In genomic region chr4:41086947-41087346, GRCm38 (mm10) we compare ENCODE assay signal across 21 mouse cellular contexts. TPM values are rescaled to one million over a fixed set of nuclear protein-coding genes. Genes with fewer than 3 reads are reported as not detected.
DNase-seq lines count a peak whose midpoint lies in the region; ATAC-seq and TF ChIP-seq lines count a peak whose summit lies in the region.
"Had no signal": no experiment of that assay in that cellular context is flagged by ENCODE, and none has a peak within 500 bp of the region (broad histone marks: within the 10 kb centered on the region; RNA-seq: fewer than 3 reads in every experiment).

No protein-coding gene starts in this region.

- H3K4me3 ChIP-seq in kidney, postnatal 0 days (replicated peaks; ENCODE audit: low read depth, low read length), result no peak overlapping the region
- H3K4me3 ChIP-seq in intestine, embryonic 16.5 days (ENCODE audit: low read length), result no peak overlapping the region
- H3K4me3 ChIP-seq: embryonic facial prominence, embryonic 15.5 days; forebrain, embryonic 15.5 days; hindbrain, embryonic 15.5 days; kidney, embryonic 15.5 days; limb, embryonic 15.5 days had no signal

- no peaks in the 10 kb centered on the region for H3K36me3 ChIP-seq in kidney, postnatal 0 days (ENCODE audit: insufficient read depth, low read length)
- no peaks in the 10 kb centered on the region for H3K36me3 ChIP-seq in intestine, embryonic 16.5 days (ENCODE audit: control insufficient read depth, insufficient read depth, low read length)
- H3K36me3 ChIP-seq: embryonic facial prominence, embryonic 15.5 days; forebrain, embryonic 15.5 days; hindbrain, embryonic 15.5 days; kidney, embryonic 15.5 days; limb, embryonic 15.5 days had no signal

- H3K4me2 ChIP-seq in kidney, postnatal 0 days (ENCODE audit: low read length), result no peak overlapping the region
- no peak overlapping the region for H3K4me2 ChIP-seq in intestine, embryonic 16.5 days (ENCODE audit: low read depth, low read length)
- H3K4me2 ChIP-seq: embryonic facial prominence, embryonic 15.5 days; forebrain, embryonic 15.5 days; hindbrain, embryonic 15.5 days; kidney, embryonic 15.5 days; limb, embryonic 15.5 days had no signal

- ATAC-seq in kidney, postnatal 0 days (replicated peaks; ENCODE audit: low FRiP score, low read depth), result no peak
- ATAC-seq in intestine, embryonic 16.5 days, result peak; percentile 48; the same call in 1 of the 2 replicates
- peak; percentile 10; the same call in 1 of the 2 replicates for ATAC-seq in megakaryocyte progenitor cell, adult 5-6 weeks (replicated peaks; ENCODE audit: poor library complexity)
- ATAC-seq: activated CD4-positive, CD25-positive, alpha-beta regulatory T cell, adult 4 months; forebrain, embryonic 15.5 days; midbrain, embryonic 16.5 days had no signal

- H3K4me1 ChIP-seq in kidney, postnatal 0 days (replicated peaks; ENCODE audit: insufficient read depth, low read length), result peaks cover 4% of the 10 kb centered on the region; the same call in 1 of the 2 replicates
- H3K4me1 ChIP-seq in intestine, embryonic 16.5 days (ENCODE audit: control insufficient read depth, insufficient read depth, low read length), result no peaks in the 10 kb centered on the region
- H3K4me1 ChIP-seq: forebrain, embryonic 15.5 days; hindbrain, embryonic 15.5 days had no signal

- 61% methylated on average over 9 of the region's 9 CpGs for WGBS in kidney, postnatal 0 days
- WGBS in intestine, embryonic 16.5 days, result 76% methylated on average over 9 of the region's 9 CpGs

- no peak for DNase-seq in kidney, postnatal 0 days (ENCODE audit: low spot score)
- DNase-seq in kidney, postnatal 14 days, result no peak
- DNase-seq in ZHBTc4 (ENCODE audit: low read depth, low spot score), result peak; percentile 73
- DNase-seq in spleen, adult 12 weeks (ENCODE audit: low spot score), result no peak
- no peak for DNase-seq in adrenal gland, adult (ENCODE audit: inconsistent age in 2 of 2, low spot score in 1 of 2)
- DNase-seq: cerebellum, adult 11-12 months; layer of hippocampus, adult 9-11 months had no signal

- H3K9me3 ChIP-seq in kidney, postnatal 0 days (replicated peaks; ENCODE audit: low read length), result no peaks in the 10 kb centered on the region
- H3K9me3 ChIP-seq in intestine, embryonic 16.5 days (ENCODE audit: control insufficient read depth, low read length), result no peaks in the 10 kb centered on the region
- H3K9me3 ChIP-seq: embryonic facial prominence, embryonic 15.5 days; forebrain, embryonic 15.5 days; hindbrain, embryonic 15.5 days; kidney, embryonic 15.5 days; limb, embryonic 15.5 days had no signal

- TF ChIP-seq CTCF in kidney, postnatal 0 days (IDR thresholded peaks at IDR 0.05; ENCODE audit: low read depth), result no peak

- H3K9ac ChIP-seq in kidney, postnatal 0 days (ENCODE audit: low read depth, low read length), result no peak overlapping the region
- no peak overlapping the region for H3K9ac ChIP-seq in intestine, embryonic 16.5 days (ENCODE audit: low read depth, low read length)
- H3K9ac ChIP-seq: embryonic facial prominence, embryonic 15.5 days; forebrain, embryonic 15.5 days; hindbrain, embryonic 15.5 days; kidney, embryonic 15.5 days; limb, embryonic 15.5 days had no signal

- H3K27ac ChIP-seq in kidney, postnatal 0 days, result peak overlapping the region; percentile 47; the same call in 1 of the 2 replicates
- H3K27ac ChIP-seq in intestine, embryonic 16.5 days (ENCODE audit: low read length), result no peak overlapping the region
- H3K27ac ChIP-seq: forebrain, embryonic 15.5 days; hindbrain, embryonic 15.5 days; kidney, embryonic 15.5 days; limb, embryonic 15.5 days; macrophage had no signal

- H3K27me3 ChIP-seq in kidney, postnatal 0 days (ENCODE audit: insufficient read depth, low read length), result no peaks in the 10 kb centered on the region
- no peaks in the 10 kb centered on the region for H3K27me3 ChIP-seq in intestine, embryonic 16.5 days (replicated peaks; ENCODE audit: control insufficient read depth, insufficient read depth, low read length)
- H3K27me3 ChIP-seq: embryonic facial prominence, embryonic 15.5 days; forebrain, embryonic 15.5 days; hindbrain, embryonic 15.5 days; kidney, embryonic 15.5 days; limb, embryonic 15.5 days had no signal

RNA-seq across cellular contexts. Expression of gene Aqp3, which starts 11.0 kb away (rescaled TPM):
- polyA plus RNA-seq in kidney, postnatal 0 days (2015; fragmentation: Nextera tagmentation; extraction: Ambion mirVana), result 87.4 and 102 TPM in 2 replicates
- 4.4 and 4.5 TPM in 2 replicates for polyA plus RNA-seq in intestine, embryonic 16.5 days (2015; fragmentation: Nextera tagmentation; extraction: Ambion mirVana)
- not detected in 2 replicates for total RNA-seq in megakaryocyte progenitor cell, adult 5-6 weeks (2015)
- not detected in 2 replicates for total RNA-seq in megakaryocyte progenitor cell, adult 5-6 weeks (2017)
- total RNA-seq: gastrocnemius, adult 18-20 months; granulocyte monocyte progenitor cell, adult 5-6 weeks; left cerebral cortex, postnatal 14 days had no signal
- polyA plus RNA-seq: macrophage had no signal

RNA-seq across cellular contexts. Expression of gene Nol6, which starts 37.3 kb away (rescaled TPM):
- polyA plus RNA-seq in kidney, postnatal 0 days (2015; fragmentation: Nextera tagmentation; extraction: Ambion mirVana), result 18.1 and 19.5 TPM in 2 replicates
- polyA plus RNA-seq in intestine, embryonic 16.5 days (2015; fragmentation: Nextera tagmentation; extraction: Ambion mirVana), result 20.0 and 21.8 TPM in 2 replicates
- 20.3 and 22.8 TPM in 2 replicates for total RNA-seq in megakaryocyte progenitor cell, adult 5-6 weeks (2015)
- 20.5 and 22.4 TPM in 2 replicates for total RNA-seq in megakaryocyte progenitor cell, adult 5-6 weeks (2017)

RNA-seq across cellular contexts. Expression of gene Aqp7, which starts 39.0 kb away (rescaled TPM):
- polyA plus RNA-seq in kidney, postnatal 0 days (2015; fragmentation: Nextera tagmentation; extraction: Ambion mirVana), result 3.0 and 4.4 TPM in 2 replicates
- 0.56 and 0.83 TPM in 2 replicates for polyA plus RNA-seq in intestine, embryonic 16.5 days (2015; fragmentation: Nextera tagmentation; extraction: Ambion mirVana)
- 0.20 TPM in 1 of 2 replicates, not detected in the other for total RNA-seq in megakaryocyte progenitor cell, adult 5-6 weeks (2015)
- total RNA-seq in megakaryocyte progenitor cell, adult 5-6 weeks (2017), result not detected in 2 replicates
- total RNA-seq: granulocyte monocyte progenitor cell, adult 5-6 weeks; left cerebral cortex, postnatal 14 days had no signal
- polyA plus RNA-seq: forebrain, embryonic 15.5 days; hindbrain, embryonic 15.5 days; macrophage; midbrain, embryonic 16.5 days; neural tube, embryonic 11.5 days had no signal

RNA-seq across cellular contexts. Expression of gene Ube2r2, which starts 48.6 kb away (rescaled TPM):
- 87.7 and 93.9 TPM in 2 replicates for polyA plus RNA-seq in kidney, postnatal 0 days (2015; fragmentation: Nextera tagmentation; extraction: Ambion mirVana)
- polyA plus RNA-seq in intestine, embryonic 16.5 days (2015; fragmentation: Nextera tagmentation; extraction: Ambion mirVana), result 53.5 and 65.4 TPM in 2 replicates
- 131 and 149 TPM in 2 replicates for total RNA-seq in megakaryocyte progenitor cell, adult 5-6 weeks (2015)
- 29.9 and 33.4 TPM in 2 replicates for total RNA-seq in megakaryocyte progenitor cell, adult 5-6 weeks (2017)

Comparison
In these comparisons a context has a peak if more than half of its experiments do, and no peak if none do; other contexts are left out.
1. RNA of gene Aqp3, which starts 11.0 kb away (polyA plus RNA-seq): 87.4 to 102 TPM in kidney, postnatal 0 days; 4.4 to 4.5 TPM in intestine, embryonic 16.5 days; every median in the first group is over 10 times any median in the second.